Mouse (Mus musculus): ENCODE data around the gene H2-T23. TPM values are rescaled to one million over a fixed set of nuclear protein-coding genes. Genes with fewer than 3 reads are reported as not detected.

Gene H2-T23
- 124 and 208 TPM in 2 replicates for polyA plus RNA-seq (2012; rRNA removed; ENCODE audit: low replicate concordance)

GRCm38 (mm10) chr17:36032351-36032875 is at the start of gene H2-T23:
H2-T23 (minus strand) TSS chr17:36032855.

GRCm38 (mm10) chr17:36058362-36058761 is 25.7 kb upstream of the H2-T23 start, which contains the start of gene Gm11127:
Gm11127 (minus strand) TSS chr17:36058371.

DNA sequence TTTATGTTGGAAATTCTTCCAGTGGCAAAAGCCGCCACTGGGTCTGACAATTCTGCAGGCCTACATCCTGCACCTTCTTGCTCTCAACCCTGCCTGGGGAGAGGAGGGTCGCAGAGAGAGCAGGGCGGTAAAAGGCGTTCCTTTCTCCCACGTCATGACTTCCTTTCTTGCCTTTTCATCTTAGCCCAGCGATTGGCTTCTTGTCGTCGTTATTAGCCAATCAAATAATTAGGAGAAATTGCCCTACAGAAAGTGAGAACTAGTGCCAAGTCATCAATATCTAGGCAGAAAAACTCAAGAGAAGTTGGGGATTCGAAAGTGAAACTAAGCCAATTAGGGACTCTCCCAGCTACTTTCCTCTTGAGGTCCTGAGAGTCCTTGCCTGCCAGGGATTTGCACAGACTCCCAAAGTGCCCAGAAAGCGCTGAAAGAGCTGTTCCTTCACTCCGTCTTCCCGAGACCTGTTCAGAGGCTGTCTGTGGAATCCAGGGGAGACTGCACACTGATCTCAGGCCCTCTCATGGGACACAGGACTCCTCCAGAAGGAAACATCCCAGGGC is 10.0 kb upstream of the H2-T23 start, which contains the start of the genes H2-T22 and Gm6034:
Gene H2-T22, minus strand, starts transcription at position 138 of the 560 bp plus-strand sequence.
Gene Gm6034, plus strand, starts transcription at position 352 of the 560 bp plus-strand sequence.

DNA sequence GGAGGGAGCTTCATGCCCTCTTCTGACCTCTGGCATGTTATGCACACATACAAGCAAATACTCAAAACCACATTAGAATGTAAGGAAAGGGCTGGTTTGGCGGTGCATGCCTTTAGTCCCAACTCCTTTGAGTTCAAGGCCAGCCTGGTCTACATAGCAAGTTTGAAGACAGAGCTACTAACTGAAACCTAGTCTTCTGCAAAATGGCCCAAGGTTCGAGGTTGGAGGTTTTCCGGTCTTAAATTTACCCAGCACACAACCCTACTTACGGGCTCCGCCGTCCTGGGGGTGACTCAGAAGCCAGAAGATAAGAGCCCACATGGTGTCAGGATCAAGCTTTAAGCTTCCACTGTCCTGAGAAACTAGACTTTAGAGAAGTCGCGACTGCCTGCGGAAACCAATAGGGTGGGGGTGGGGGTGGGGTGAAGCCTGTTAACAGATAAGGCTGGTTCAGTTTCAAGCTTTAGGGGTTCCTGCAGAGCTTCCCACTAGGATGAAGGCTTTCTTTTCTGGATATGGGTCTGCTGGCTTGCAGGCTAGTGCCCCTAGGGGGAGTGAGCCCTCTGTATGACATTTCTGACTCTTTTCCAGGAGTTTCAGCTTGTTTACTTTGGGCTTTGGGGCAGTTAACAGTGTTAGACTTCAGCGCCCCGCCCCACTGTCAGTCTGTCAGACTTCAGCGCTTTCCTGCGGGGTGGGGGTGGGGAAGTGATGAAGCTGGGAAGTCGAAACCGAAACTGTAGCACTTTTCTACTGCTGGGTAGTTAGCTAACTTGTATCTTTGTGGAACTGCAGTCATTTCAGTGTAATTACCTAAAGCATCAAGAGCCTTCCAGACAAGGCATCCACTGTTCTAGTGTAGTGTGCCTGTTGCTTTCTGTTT is 12.2 kb downstream of the H2-T23 start, which contains the start of gene H2-T24:
Gene H2-T24, minus strand, starts transcription at position 370 of the 883 bp plus-strand sequence.

Other genes with a start within 250 kb of the H2-T23 start
- gene Ier3, start 211.2 kb downstream of the H2-T23 start, polyA plus RNA-seq (2012; rRNA removed; ENCODE audit: low replicate concordance) = 11.6 and 26.3 TPM in 2 replicates
- gene Flot1, start 209.6 kb downstream of the H2-T23 start, polyA plus RNA-seq (2012; rRNA removed; ENCODE audit: low replicate concordance) = 74.1 and 117 TPM in 2 replicates
- 262 and 722 TPM in 2 replicates for gene Tubb5, start 194.5 kb downstream of the H2-T23 start, polyA plus RNA-seq (2012; rRNA removed; ENCODE audit: low replicate concordance)
- 6.8 and 17.1 TPM in 2 replicates for gene Mdc1, start 191.3 kb downstream of the H2-T23 start, polyA plus RNA-seq (2012; rRNA removed; ENCODE audit: low replicate concordance)
- gene Nrm, start 171.5 kb downstream of the H2-T23 start, polyA plus RNA-seq (2012; rRNA removed; ENCODE audit: low replicate concordance) = 8.9 and 33.1 TPM in 2 replicates
- 70.8 and 77.1 TPM in 2 replicates for gene Ppp1r18, start 167.3 kb downstream of the H2-T23 start, polyA plus RNA-seq (2012; rRNA removed; ENCODE audit: low replicate concordance)
- 59.8 and 74.9 TPM in 2 replicates for gene Dhx16, start 153.0 kb downstream of the H2-T23 start, polyA plus RNA-seq (2012; rRNA removed; ENCODE audit: low replicate concordance)
- 56.2 and 59.4 TPM in 2 replicates for gene 2310061I04Rik, start 135.4 kb downstream of the H2-T23 start, polyA plus RNA-seq (2012; rRNA removed; ENCODE audit: low replicate concordance)
- 55.6 and 80.0 TPM in 2 replicates for gene Atat1, start 122.8 kb downstream of the H2-T23 start, polyA plus RNA-seq (2012; rRNA removed; ENCODE audit: low replicate concordance)
- 122 and 128 TPM in 2 replicates for gene Mrps18b, start 116.5 kb downstream of the H2-T23 start, polyA plus RNA-seq (2012; rRNA removed; ENCODE audit: low replicate concordance)
- gene Ppp1r10, start 116.4 kb downstream of the H2-T23 start, polyA plus RNA-seq (2012; rRNA removed; ENCODE audit: low replicate concordance) = 18.8 and 32.6 TPM in 2 replicates
- gene Abcf1, start 63.1 kb downstream of the H2-T23 start, polyA plus RNA-seq (2012; rRNA removed; ENCODE audit: low replicate concordance) = 61.7 and 91.3 TPM in 2 replicates
- gene Gnl1, start 53.0 kb downstream of the H2-T23 start, polyA plus RNA-seq (2012; rRNA removed; ENCODE audit: low replicate concordance) = 23.8 and 31.5 TPM in 2 replicates
- gene Prr3, start 52.6 kb downstream of the H2-T23 start, polyA plus RNA-seq (2012; rRNA removed; ENCODE audit: low replicate concordance) = 18.8 and 28.7 TPM in 2 replicates
- 2.8 and 14.8 TPM in 2 replicates for gene H2-T24, start 12.3 kb downstream of the H2-T23 start, polyA plus RNA-seq (2012; rRNA removed; ENCODE audit: low replicate concordance)
- 82.2 and 154 TPM in 2 replicates for gene H2-T22, start 9.9 kb upstream of the H2-T23 start, polyA plus RNA-seq (2012; rRNA removed; ENCODE audit: low replicate concordance)
- gene Gm6034, start 10.1 kb upstream of the H2-T23 start, polyA plus RNA-seq (2012; rRNA removed; ENCODE audit: low replicate concordance) = 0.14 TPM in 1 of 2 replicates, not detected in the other
- 0.21 and 0.52 TPM in 2 replicates for gene Gm11127, start 25.5 kb upstream of the H2-T23 start, polyA plus RNA-seq (2012; rRNA removed; ENCODE audit: low replicate concordance)
- 0.33 and 0.83 TPM in 2 replicates for gene Gm19684, start 88.8 kb upstream of the H2-T23 start, polyA plus RNA-seq (2012; rRNA removed; ENCODE audit: low replicate concordance)
- gene Gm7030, start 96.6 kb upstream of the H2-T23 start, polyA plus RNA-seq (2012; rRNA removed; ENCODE audit: low replicate concordance) = 0.33 TPM in 1 of 2 replicates, not detected in the other
- not detected in 2 replicates for gene Gm8909, start 135.7 kb upstream of the H2-T23 start, polyA plus RNA-seq (2012; rRNA removed; ENCODE audit: low replicate concordance)
- gene H2-T3, start 157.4 kb upstream of the H2-T23 start, polyA plus RNA-seq (2012; rRNA removed; ENCODE audit: low replicate concordance) = 0.13 TPM in 1 of 2 replicates, not detected in the other
- gene Rpp21, start 225.2 kb upstream of the H2-T23 start, polyA plus RNA-seq (2012; rRNA removed; ENCODE audit: low replicate concordance) = 59.1 and 59.4 TPM in 2 replicates
- gene Trim39, start 239.4 kb upstream of the H2-T23 start, polyA plus RNA-seq (2012; rRNA removed; ENCODE audit: low replicate concordance) = 9.9 and 19.6 TPM in 2 replicates

All from subcutaneous adipose tissue, adult 2 months (tissue).